Mouse (Mus musculus) limb, embryonic 14.5 days (tissue): ENCODE results near the gene Ccdc136. TPM values are rescaled to one million over a fixed set of nuclear protein-coding genes. Genes with fewer than 3 reads are reported as not detected.
A peak's percentile ranks its signal among the peaks of the same experiment; 100 is the strongest.

Experiments
- ATAC-seq: fragments of 200-750 bp; cut with Nextera tagmentation; 2 replicates; pipeline ENCODE4 v1.8.0; 2017; ENCODE audit warnings: low read depth, moderate number of reproducible peaks, moderate TSS enrichment; ENCODE audit not compliant: low FRiP score
- DNase-seq: peaks from one replicate; pipeline ENCODE4 v3.0.0-alpha.2; 2015; ENCODE audit warnings: low spot score
- H3K27ac ChIP-seq: fragments of 300-500 bp; sonication (generic); replicated peaks from 2 replicates; pipeline ENCODE4 v1.5.1; 2014; ENCODE audit warnings: low read depth, mild to moderate bottlenecking, low read length, moderate library complexity, mixed read lengths
- H3K27me3 ChIP-seq: fragments of 300-500 bp; sonication (generic); 2 replicates; pipeline ENCODE4 v1.6.1; 2014; ENCODE audit warnings: low read length, mixed read lengths; ENCODE audit not compliant: control insufficient read depth, insufficient read depth
- H3K36me3 ChIP-seq: fragments of 300-500 bp; sonication (generic); 2 replicates; pipeline ENCODE4 v1.6.1; 2014; ENCODE audit warnings: mild to moderate bottlenecking, low read length, moderate library complexity, mixed read lengths; ENCODE audit not compliant: control insufficient read depth, insufficient read depth
- H3K4me1 ChIP-seq: fragments of 300-500 bp; sonication (generic); 2 replicates; pipeline ENCODE4 v1.6.1; 2014; ENCODE audit warnings: antibody characterized with exemption, low read length, mixed read lengths; ENCODE audit not compliant: control insufficient read depth, insufficient read depth
- H3K4me2 ChIP-seq: fragments of 300-500 bp; sonication (generic); replicated peaks from 2 replicates; pipeline ENCODE4 v1.6.1; 2014; ENCODE audit warnings: low read depth, mild to moderate bottlenecking, low read length, moderate library complexity; ENCODE audit not compliant: severe bottlenecking
- H3K4me3 ChIP-seq: fragments of 300-500 bp; sonication (generic); replicated peaks from 2 replicates; pipeline ENCODE4 v1.5.1; 2014; ENCODE audit warnings: low read length
- H3K9ac ChIP-seq: fragments of 300-500 bp; sonication (generic); 2 replicates; pipeline ENCODE4 v1.6.1; 2014; ENCODE audit warnings: mild to moderate bottlenecking, low read depth, low read length, moderate library complexity; ENCODE audit not compliant: severe bottlenecking
- H3K9me3 ChIP-seq: fragments of 300-500 bp; sonication (generic); 2 replicates; pipeline ENCODE4 v1.6.1; 2016; ENCODE audit warnings: low read length; ENCODE audit not compliant: control insufficient read depth
- POLR2A ChIP-seq: fragments of 200-500 bp; IDR thresholded peaks from 2 replicates; pipeline ENCODE4 v1.8.0; 2012; ENCODE audit warnings: inconsistent platforms, mild to moderate bottlenecking, moderate library complexity, borderline replicate concordance; ENCODE audit not compliant: insufficient read depth, insufficient read length; ENCODE audit errors: extremely low read depth
- whole genome bisulfite sequencing: fragments of 180-500 bp; shearing (Covaris S2); extraction: QIAGEN DNeasy Blood & Tissue Kit; methylation state at CpG from one replicate; pipeline ENCODE4 v1.1.7; 2014; 5-methylcytosine and 5-hydroxymethylcytosine counted together
- polyA plus RNA-seq, 2 experiments: library from polyadenylated mRNA; depleted of rRNA in 1 of 2; stranded (reverse) in 1 of 2; unstranded in 1 of 2; fragments of >200 nt; fragmentation: Nextera tagmentation in 1 of 2; extraction: Ambion mirVana in 1 of 2; gene quantifications; 2 replicates each; pipeline versions ENCODE4 v1.2.1 to v1.2.3; 2012 to 2014

Gene Ccdc136
- polyA plus RNA-seq, 2 experiments, result 26.0 to 26.2 TPM

DNA sequence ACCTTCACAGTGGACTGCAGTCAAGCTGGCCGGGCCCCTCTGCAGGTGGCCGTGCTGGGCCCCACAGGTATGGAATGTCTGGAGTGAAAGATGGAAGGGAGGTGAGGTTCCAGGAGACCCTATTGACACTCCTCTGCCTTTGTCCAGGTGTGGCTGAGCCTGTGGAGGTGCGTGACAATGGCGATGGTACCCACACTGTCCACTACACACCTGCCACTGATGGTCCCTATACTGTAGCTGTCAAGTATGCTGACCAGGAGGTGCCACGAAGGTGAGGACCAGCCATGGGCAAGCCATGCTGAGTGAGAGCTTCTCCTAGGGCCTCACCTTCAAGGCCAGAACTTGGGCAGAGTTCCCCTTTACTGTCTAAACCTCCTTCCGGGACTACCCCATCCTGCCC is 54.6 kb downstream of the Ccdc136 start:
- Histone ChIP-seq H3K9ac (no peak overlapping the region), H3K4me1 (no peaks in the 10 kb centered on the region), H3K27ac (no peak overlapping the region), H3K9me3 (no peaks in the 10 kb centered on the region), H3K27me3 (no peaks in the 10 kb centered on the region), H3K36me3 (peaks cover 92% of the 10 kb centered on the region), H3K4me3 (no peak overlapping the region), H3K4me2 (no peak overlapping the region)
- 91% methylated on average over 6 of the region's 6 CpGs for WGBS
- ATAC-seq, result no peak
- DNase-seq, result no peak
- TF ChIP-seq POLR2A, result no peak

DNA sequence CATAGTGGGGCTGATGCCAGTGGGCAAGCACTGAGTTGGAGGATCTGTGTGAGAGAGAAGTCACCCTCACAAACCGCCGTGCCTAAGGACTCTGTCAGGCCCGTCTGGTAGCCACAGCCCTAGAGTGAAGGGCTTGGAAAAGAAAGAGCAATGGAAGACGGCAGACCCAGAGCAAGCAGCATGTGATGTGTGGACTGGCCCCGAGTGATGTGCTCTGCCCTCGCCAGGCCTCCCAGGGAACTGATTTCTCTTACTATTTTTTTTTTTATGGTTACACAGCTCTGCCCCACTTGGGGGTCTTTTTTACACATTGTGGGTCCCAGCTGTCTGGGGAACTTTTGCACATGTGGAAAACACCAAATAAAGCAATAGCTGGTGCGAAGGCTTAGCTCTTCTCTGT is 65.4 kb downstream of the Ccdc136 start:
- no peak overlapping the region for H3K27ac ChIP-seq
- H3K4me3 ChIP-seq, result no peak overlapping the region
- DNase-seq (no peak), ATAC-seq (no peak)
- H3K9ac ChIP-seq, result no peak overlapping the region
- H3K27me3 ChIP-seq, result no peaks in the 10 kb centered on the region
- no peaks in the 10 kb centered on the region for H3K4me1 ChIP-seq
- TF ChIP-seq POLR2A, result no peak
- WGBS, result 56% methylated on average over 7 of the region's 7 CpGs
- peaks cover 37% of the 10 kb centered on the region for H3K36me3 ChIP-seq
- no peak overlapping the region for H3K4me2 ChIP-seq
- no peaks in the 10 kb centered on the region for H3K9me3 ChIP-seq

DNA sequence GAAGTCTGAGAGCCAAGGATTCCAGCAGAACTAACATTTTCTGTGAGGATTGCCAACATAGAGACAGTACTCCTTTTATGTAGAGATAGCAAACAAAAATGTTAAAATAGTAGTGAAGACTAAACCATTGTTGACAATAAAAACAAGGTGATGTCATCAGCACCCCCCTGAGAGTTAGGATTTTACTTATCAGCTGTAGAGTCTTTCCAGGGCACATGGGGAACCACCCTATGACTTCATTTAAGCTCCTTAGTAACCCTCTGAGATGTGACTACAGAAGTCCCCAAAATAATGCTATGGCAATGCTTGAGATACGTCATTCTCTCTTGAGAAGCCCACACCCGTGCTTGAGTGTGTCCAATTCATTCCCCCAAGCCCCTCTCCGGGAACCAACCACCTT is 67.3 kb downstream of the Ccdc136 start:
- WGBS, result 81% methylated on average over 3 of the region's 3 CpGs
- Histone ChIP-seq H3K9ac (no peak overlapping the region), H3K4me1 (peaks cover 2% of the 10 kb centered on the region), H3K36me3 (peaks cover 21% of the 10 kb centered on the region), H3K27ac (no peak overlapping the region), H3K4me3 (no peak overlapping the region), H3K4me2 (no peak overlapping the region), H3K9me3 (no peaks in the 10 kb centered on the region), H3K27me3 (no peaks in the 10 kb centered on the region)
- no peak for ATAC-seq
- DNase-seq, result no peak
- no peak for TF ChIP-seq POLR2A

DNA sequence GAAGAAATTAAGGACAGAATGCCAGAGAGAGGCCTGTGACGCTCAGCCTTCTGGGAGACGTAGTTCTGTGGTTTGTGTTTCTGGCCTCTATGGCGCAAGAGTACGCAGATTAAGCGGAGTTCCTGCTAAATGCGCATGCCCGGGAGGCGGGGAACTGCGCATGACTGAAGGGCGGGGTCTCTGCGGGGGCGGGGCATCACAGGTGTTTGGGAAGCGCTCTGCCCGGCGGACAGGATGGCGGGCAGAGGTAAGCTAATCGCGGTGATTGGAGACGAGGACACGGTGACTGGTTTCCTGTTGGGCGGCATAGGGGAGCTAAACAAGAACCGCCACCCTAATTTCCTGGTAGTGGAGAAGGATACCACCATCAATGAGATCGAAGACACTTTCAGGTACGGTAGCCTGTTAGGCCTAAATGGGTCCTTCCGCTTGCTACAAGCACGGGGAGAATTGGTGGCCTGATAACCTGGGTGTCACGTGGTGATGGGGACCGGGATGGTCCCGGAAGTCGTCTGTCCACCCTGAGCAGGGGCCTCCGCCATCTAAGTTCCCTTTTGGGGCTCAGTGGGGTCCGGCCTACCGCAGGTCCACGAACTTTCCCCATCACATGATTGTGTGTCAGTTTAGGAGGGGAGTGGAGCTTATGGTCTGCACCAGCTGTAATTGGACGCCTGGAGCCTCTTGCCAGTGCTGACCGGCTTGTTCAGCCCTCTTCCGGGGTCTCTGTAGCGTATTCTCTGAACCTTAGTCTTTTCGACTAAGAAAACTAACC is 71.7 kb downstream of the Ccdc136 start, which contains the start of gene Atp6v1f:
Gene Atp6v1f (plus strand): TSS at position 136 of the 772 bp plus-strand sequence.
- Histone ChIP-seq H3K27me3 (no peaks in the 10 kb centered on the region), H3K9me3 (no peaks in the 10 kb centered on the region), H3K9ac (peak within 1 kb of the TSS; percentile 65), H3K36me3 (peaks cover 13% of the 10 kb centered on the region), H3K27ac (peak within 1 kb of the TSS; percentile 46; the same call in 1 of the 2 replicates), H3K4me2 (peak within 1 kb of the TSS; percentile 59), H3K4me3 (peak within 1 kb of the TSS; percentile 68), H3K4me1 (peaks cover 8% of the 10 kb centered on the region)
- peak; percentile 92 for DNase-seq
- under 1% methylated on average over 39 of the region's 39 CpGs for WGBS
- peak; percentile 95 for ATAC-seq
- no peak for TF ChIP-seq POLR2A

DNA sequence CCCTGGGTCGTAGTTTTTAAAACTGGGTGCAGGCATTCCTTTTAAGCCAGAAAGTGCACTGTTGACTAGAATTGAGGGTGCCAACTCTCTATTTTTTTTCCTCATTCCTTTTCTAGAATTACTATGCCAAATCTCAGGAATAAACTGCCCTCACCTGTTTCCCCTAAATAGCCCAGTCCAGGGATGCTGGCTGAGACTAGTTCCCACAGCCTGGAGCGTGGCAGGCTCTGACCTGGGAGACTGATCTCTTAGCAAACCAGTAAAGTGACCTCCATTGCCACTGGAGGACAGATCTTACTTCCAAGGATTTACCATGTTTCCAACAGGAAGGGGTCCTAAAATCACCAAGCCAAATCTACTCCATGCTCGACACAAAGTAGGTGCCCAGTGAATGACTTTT is 72.7 kb downstream of the Ccdc136 start:
- Histone ChIP-seq H3K27ac (no peak overlapping the region), H3K27me3 (no peaks in the 10 kb centered on the region), H3K9ac (0 out of 2 replicates have a peak overlapping the region, but pooled peaks have one; percentile 65), H3K9me3 (no peaks in the 10 kb centered on the region), H3K4me3 (peak overlapping the region; percentile 68; the same call in 1 of the 2 replicates), H3K4me1 (peaks cover 10% of the 10 kb centered on the region), H3K36me3 (peaks cover 13% of the 10 kb centered on the region), H3K4me2 (peak overlapping the region; percentile 59; the same call in 1 of the 2 replicates)
- WGBS, result 83% methylated on average over 3 of the region's 3 CpGs
- TF ChIP-seq POLR2A, result no peak
- DNase-seq (no peak), ATAC-seq (no peak)
